Mouse (Mus musculus) stomach, postnatal 0 days (tissue): ENCODE measurements at regions not wholly inside any gene's neighbourhood (a gene's known extent, or its start where the extent isn't known, plus 50 kb on each side); places are given as distances from the start of the nearest gene placed in this dataset.

Source experiments
- ATAC-seq: fragments of 200-750 bp; cut with Nextera tagmentation; 2 replicates; pipeline ENCODE4 v1.8.0; 2017; ENCODE audit not compliant: low FRiP score, low TSS enrichment
- DNase-seq: peaks from one replicate; pipeline ENCODE4 v3.0.0-alpha.2; 2016; ENCODE audit warnings: low spot score
- H3K27ac ChIP-seq: fragments of 300-500 bp; sonication (generic); replicated peaks from 2 replicates; pipeline ENCODE4 v1.5.1; 2014; ENCODE audit warnings: mild to moderate bottlenecking, control low read depth
- H3K27me3 ChIP-seq: fragments of 300-500 bp; sonication (generic); 2 replicates; pipeline ENCODE4 v1.6.1; 2014; ENCODE audit warnings: low read length; ENCODE audit not compliant: control insufficient read depth, insufficient read depth
- H3K36me3 ChIP-seq: fragments of 300-500 bp; sonication (generic); 2 replicates; pipeline ENCODE4 v1.6.1; 2014; ENCODE audit warnings: low read length, mixed read lengths; ENCODE audit not compliant: control insufficient read depth, insufficient read depth
- H3K4me1 ChIP-seq: fragments of 300-500 bp; sonication (generic); replicated peaks from 2 replicates; pipeline ENCODE4 v1.6.1; 2014; ENCODE audit warnings: antibody characterized with exemption; ENCODE audit not compliant: control insufficient read depth, insufficient read depth
- H3K4me2 ChIP-seq: fragments of 300-500 bp; sonication (generic); replicated peaks from 2 replicates; pipeline ENCODE4 v1.6.1; 2014; ENCODE audit warnings: low read depth, mild to moderate bottlenecking, control low read depth, moderate library complexity
- H3K4me3 ChIP-seq: fragments of 300-500 bp; sonication (generic); 2 replicates; pipeline ENCODE4 v1.5.1; 2014; ENCODE audit warnings: low read depth, low read length, control low read depth
- H3K9ac ChIP-seq: fragments of 300-500 bp; sonication (generic); 2 replicates; pipeline ENCODE4 v1.6.1; 2014; ENCODE audit warnings: mild to moderate bottlenecking, low read length, control low read depth, mixed read lengths
- H3K9me3 ChIP-seq: fragments of 300-500 bp; sonication (generic); 2 replicates; pipeline ENCODE4 v1.6.1; 2016; ENCODE audit warnings: low read length; ENCODE audit not compliant: control insufficient read depth
- CTCF ChIP-seq: IDR thresholded peaks from 2 replicates; pipeline ENCODE4 v1.5.1; 2016; ENCODE audit warnings: antibody characterized with exemption, low read depth, mild to moderate bottlenecking, moderate library complexity
- EP300 ChIP-seq: optimal IDR thresholded peaks from 2 replicates; pipeline ENCODE3; 2016; ENCODE audit warnings: antibody characterized with exemption
- WGBS: fragments of 180-500 bp; shearing (Covaris S2); extraction: QIAGEN DNeasy Blood & Tissue Kit; methylation state at CpG from one replicate; pipeline ENCODE4 v1.1.7; 2014; 5-methylcytosine and 5-hydroxymethylcytosine counted together

DNA sequence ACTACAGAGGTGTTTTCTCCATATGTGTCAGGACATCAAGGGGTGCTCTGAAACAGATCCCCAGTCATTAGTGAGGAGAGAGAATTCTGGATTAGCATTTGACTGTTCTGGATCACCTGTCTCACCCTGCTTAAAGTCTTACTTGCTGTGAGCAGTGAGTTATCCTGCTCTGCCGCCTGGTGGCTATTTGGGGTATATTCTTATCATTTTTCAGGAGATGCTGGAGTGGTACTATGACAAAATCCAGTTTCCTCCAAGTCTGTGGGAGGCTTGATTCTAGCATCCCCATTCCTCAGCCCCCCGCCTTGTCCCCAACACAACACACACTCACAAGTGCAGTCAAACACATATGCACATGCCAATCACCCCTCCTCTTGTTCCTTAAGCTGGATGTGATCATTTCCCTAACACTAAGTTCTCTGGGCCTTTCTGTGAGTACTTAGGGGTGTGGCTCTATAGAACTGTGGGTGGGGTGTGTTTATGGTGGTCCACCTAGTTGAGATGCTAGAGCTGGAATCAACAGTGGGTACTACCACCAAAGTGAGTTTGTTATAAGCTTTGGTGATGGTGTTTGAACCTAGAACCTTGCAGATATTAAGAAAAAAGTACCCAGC lies 624.6 kb upstream of the Vstm2b start:
- DNase-seq (peak; percentile 28), ATAC-seq (no peak)
- H3K36me3 ChIP-seq: no peaks in the 10 kb centered on the region
- 14% methylated on average over 2 of the region's 2 CpGs for WGBS
- no peak overlapping the region for H3K4me3 ChIP-seq
- H3K27ac ChIP-seq: no peak overlapping the region
- no peak for TF ChIP-seq EP300
- peak; percentile 81 for TF ChIP-seq CTCF
- no peaks in the 10 kb centered on the region for H3K9me3 ChIP-seq
- H3K27me3 ChIP-seq: no peaks in the 10 kb centered on the region
- H3K4me1 ChIP-seq: no peaks in the 10 kb centered on the region
- H3K4me2 ChIP-seq: no peak overlapping the region
- H3K9ac ChIP-seq: no peak overlapping the region

DNA sequence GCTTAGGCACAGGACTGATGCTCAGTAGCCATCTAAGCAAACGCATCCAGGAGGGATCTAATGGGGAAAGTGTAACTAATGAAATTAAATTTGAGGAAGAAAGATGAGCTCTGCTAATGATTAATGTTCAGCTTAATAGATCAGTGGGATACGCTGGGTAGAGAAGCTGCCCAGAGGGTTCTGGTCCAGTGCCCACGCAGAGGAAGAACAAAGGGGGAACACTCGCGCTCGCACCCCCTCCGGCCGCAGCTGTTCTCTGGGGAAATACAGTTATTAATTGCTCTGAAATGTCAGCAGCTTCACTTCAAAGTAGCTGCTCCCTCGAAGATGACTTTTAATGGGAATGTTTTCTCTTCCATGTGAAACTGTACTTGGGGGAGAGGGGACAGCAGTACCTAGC lies 623.0 kb upstream of the Vstm2b start:
- Histone ChIP-seq H3K36me3 (no peaks in the 10 kb centered on the region), H3K9ac (no peak overlapping the region), H3K27ac (no peak overlapping the region), H3K4me1 (no peaks in the 10 kb centered on the region), H3K4me2 (no peak overlapping the region), H3K9me3 (no peaks in the 10 kb centered on the region), H3K27me3 (no peaks in the 10 kb centered on the region), H3K4me3 (no peak overlapping the region)
- TF ChIP-seq CTCF (no peak), EP300 (no peak)
- DNase-seq (no peak), ATAC-seq (no peak)
- WGBS: 71% methylated on average over 9 of the region's 9 CpGs

DNA sequence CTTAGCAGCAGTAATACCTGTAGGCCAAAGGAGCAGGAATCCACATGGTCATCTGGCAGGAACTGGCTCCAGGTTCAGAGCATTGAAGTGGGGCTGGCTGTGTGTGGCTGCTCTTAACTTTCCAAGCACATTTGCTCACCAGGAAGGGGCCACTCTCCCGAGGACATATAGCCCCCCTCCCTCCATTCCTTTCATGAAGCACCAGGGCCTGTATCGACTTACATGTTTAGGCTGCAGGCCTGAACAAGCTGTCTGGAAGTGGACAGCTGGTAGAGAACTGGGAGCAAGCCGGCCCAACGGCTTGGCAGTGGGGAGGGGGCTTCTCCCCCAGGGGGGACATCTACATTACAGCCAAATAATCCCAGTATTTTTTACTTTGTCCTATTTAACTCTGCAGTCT lies 622.5 kb upstream of the Vstm2b start:
- no peak for ATAC-seq
- H3K9ac ChIP-seq: no peak overlapping the region
- no peak overlapping the region for H3K4me3 ChIP-seq
- TF ChIP-seq CTCF (no peak), EP300 (no peak)
- no peak overlapping the region for H3K4me2 ChIP-seq
- H3K4me1 ChIP-seq: no peaks in the 10 kb centered on the region
- H3K27me3 ChIP-seq: no peaks in the 10 kb centered on the region
- H3K27ac ChIP-seq: no peak overlapping the region
- no peaks in the 10 kb centered on the region for H3K9me3 ChIP-seq
- H3K36me3 ChIP-seq: no peaks in the 10 kb centered on the region
- WGBS: 26% methylated on average over 4 of the region's 4 CpGs
- no peak for DNase-seq

DNA sequence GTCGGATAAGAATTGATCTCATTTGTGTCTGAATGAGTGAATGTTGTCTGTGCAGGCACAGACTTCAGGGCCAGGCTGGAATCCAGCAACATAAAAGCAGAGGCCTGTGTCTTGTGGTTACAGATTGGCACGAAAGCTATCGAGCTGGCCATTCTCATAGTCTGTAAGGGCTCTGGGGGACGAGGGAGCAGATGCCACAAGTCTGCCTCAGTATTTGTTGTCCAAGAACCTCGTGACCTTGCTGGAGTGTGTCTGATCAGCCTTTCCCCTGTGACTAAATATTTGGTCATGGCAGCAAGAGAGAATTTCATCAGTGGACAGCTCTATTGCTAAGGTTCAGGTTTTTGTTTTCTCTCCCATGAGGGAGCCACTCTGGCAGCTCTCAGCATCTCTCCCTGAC lies 622.0 kb upstream of the Vstm2b start:
- no peaks in the 10 kb centered on the region for H3K27me3 ChIP-seq
- no peaks in the 10 kb centered on the region for H3K9me3 ChIP-seq
- no peaks in the 10 kb centered on the region for H3K36me3 ChIP-seq
- H3K4me3 ChIP-seq: no peak overlapping the region
- H3K4me1 ChIP-seq: no peaks in the 10 kb centered on the region
- no peak overlapping the region for H3K27ac ChIP-seq
- TF ChIP-seq CTCF (no peak), EP300 (no peak)
- no peak overlapping the region for H3K4me2 ChIP-seq
- ATAC-seq: no peak
- no peak for DNase-seq
- 41% methylated on average over 5 of the region's 5 CpGs for WGBS
- no peak overlapping the region for H3K9ac ChIP-seq

DNA sequence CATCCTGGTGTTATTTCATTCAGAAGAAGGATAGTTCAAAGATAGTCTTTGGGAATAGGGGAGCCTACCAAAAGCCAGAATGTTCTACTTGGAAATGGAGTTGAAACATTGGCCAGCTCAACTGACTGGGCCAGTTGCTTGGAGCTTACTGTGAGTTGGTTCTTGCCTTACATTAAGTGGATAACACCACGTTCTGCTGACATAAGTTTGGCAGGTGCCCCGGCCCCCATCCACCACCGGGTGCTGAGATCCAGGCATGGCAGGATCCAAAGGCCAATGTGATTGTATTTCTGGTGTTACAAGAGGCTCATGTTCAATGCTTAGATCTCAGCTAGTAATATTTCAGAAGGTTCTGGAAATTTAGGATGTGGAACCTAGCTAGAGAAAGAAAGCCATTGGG lies 608.0 kb upstream of the Vstm2b start:
- Histone ChIP-seq H3K4me2 (no peak overlapping the region), H3K27ac (no peak overlapping the region), H3K4me3 (no peak overlapping the region), H3K4me1 (no peaks in the 10 kb centered on the region), H3K9me3 (no peaks in the 10 kb centered on the region), H3K36me3 (no peaks in the 10 kb centered on the region), H3K9ac (no peak overlapping the region), H3K27me3 (no peaks in the 10 kb centered on the region)
- whole genome bisulfite sequencing: 88% methylated on average over 3 of the region's 3 CpGs
- DNase-seq (no peak), ATAC-seq (no peak)
- no peak for TF ChIP-seq CTCF

DNA sequence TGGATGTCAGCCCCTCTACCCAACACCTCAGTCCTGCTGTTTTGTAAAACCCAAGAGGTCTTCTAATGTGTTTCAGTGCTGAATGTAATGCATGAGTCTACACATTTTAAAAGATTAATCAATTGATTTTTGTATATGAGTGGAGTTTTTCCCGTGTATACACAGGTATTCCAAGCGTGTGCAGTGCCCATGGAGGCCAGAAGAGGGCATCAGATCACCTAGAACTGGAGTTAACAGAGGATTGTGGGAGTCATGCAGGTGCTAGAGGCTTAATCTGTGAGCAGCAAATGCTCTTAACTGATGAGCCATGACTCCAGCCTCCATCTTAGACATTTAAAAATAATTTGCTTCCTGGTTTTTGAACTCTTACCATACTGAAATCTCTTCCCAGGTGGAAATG lies 587.6 kb upstream of the Vstm2b start:
- DNase-seq (no peak), ATAC-seq (no peak)
- Histone ChIP-seq H3K9me3 (no peaks in the 10 kb centered on the region), H3K27ac (no peak overlapping the region), H3K9ac (no peak overlapping the region), H3K27me3 (no peaks in the 10 kb centered on the region), H3K4me2 (no peak overlapping the region), H3K4me3 (no peak overlapping the region), H3K36me3 (no peaks in the 10 kb centered on the region), H3K4me1 (no peaks in the 10 kb centered on the region)
- 24% methylated on average over 2 of the region's 2 CpGs for WGBS
- TF ChIP-seq CTCF: peak; percentile 54
- no peak for TF ChIP-seq EP300
